Mouse (Mus musculus) T-helper 17 cell (primary cell): ENCODE results near the gene Tfdp2.

ENCODE experiments used
- in situ Hi-C, 2 experiments: fragments of 300-600 bp; cut with MboI, MseI; formaldehyde crosslinking; loops; 1 replicate in 1 of 2; 2 replicates in 1 of 2; pipeline ENCODE4 v1.15.1; 2025; ENCODE audit warnings: high pct_unique_total_duplicates in 2 of 2

The Tfdp2 gene

DNA sequence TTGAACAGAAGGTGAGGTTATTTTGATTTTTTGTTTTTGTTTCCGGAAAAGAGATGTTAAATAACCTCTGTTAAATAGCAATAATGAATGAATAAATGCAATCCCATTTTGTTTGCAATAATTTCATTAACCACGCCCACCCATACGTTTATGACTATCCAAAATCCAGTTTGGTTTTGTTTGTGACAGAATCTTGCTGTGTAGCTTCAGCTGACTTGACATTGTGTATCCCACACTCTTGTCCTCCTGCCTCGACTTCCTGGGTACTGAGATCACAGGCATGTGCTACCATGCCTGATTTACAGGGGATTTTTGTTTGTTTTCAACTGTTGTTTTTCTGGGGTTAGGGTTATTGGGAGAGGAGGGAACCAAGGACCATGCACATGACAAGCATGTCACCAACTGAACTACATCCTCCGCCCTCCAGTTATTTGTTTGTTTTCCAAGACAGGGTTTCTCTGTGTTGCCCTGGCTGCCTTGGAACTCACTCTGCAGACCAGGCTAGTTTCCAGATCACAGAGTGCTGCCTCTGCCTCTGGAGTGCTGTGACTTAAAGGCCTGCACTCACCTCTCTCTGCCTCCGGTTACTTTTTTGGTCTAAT is 169.3 kb downstream of the Tfdp2 start:
- in situ Hi-C loops = loop anchor here in 1 of 2 experiments (25.0 kb wide), 1 partner anchor 1828 kb away; the partner anchor contains the start of gene 1190002N15Rik

DNA sequence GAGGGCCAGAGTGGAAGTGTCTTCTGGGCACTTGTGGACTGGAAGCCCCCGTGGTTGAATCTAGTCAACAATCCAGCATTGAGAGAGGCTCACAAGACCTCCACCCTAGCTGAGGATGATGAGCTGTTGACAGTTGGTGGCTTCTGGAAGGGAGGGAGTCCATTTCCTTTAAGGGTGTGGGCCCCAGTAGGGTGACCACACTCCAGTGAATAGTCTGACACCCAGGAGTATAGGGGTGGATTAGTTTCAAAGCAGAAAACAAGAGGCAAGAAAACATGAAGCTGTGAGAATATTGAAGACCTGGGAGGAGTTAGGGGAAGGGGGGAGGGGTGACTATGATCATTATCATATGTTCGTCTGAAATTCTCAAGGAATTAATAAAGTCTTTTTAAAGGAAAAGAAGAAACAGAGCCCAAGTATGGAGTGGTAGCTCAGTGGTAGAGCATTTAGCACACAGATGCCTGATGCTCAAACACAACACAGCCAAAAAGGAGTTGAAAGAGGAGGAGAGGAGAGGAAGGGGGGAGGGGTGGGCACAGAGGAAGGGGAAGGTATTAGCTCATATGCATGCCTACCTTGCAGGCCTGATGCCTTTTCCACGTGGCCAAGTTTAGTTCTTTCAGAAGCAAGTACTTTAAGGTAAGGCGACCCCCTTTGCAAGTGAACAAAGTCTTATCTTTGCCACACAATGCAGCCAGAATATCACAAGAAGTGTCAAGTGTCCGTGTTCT is 173.7 kb downstream of the Tfdp2 start:
- in situ Hi-C loops = loop anchor here in 1 of 2 experiments (25.0 kb wide), 1 partner anchor 1833 kb away; the partner anchor contains the start of gene 1190002N15Rik

DNA sequence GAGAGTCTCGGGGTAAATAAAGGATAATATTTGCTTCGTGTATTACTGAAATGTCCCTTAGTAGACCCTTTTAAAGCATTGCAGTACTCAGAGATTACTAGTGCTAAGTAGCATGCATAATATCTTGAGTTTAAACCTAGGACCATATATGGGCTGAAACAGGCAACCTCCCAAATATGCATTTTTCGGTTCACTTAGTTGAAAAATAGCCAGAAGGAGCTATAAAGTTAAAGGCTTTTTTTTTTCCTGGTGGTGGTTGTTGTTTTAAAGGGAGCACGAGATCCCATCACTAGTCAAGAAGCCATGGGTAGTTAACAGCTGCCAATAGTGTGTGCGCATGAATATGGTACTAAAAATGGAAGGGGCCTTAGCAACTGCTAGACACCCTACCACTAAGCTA is 175.0 kb downstream of the Tfdp2 start:
- in situ Hi-C loops = loop anchor here in 1 of 2 experiments (25.0 kb wide), 1 partner anchor 1834 kb away; the partner anchor contains the start of gene 1190002N15Rik
